Mouse (Mus musculus) stomach, adult 2 months (tissue): ENCODE measurements around the gene Arrdc2. TPM values are rescaled to one million over a fixed set of nuclear protein-coding genes. Genes with fewer than 3 reads are reported as not detected.

Source experiments
- polyA plus RNA-seq: library from polyadenylated mRNA; depleted of rRNA; stranded (reverse); fragments of >200 nt; gene quantifications from 2 replicates; pipeline ENCODE4 v1.2.3, GENCODE M21; 2012; rRNA removed

Arrdc2 gene
- polyA plus RNA-seq, result 34.5 and 41.1 TPM in 2 replicates

DNA sequence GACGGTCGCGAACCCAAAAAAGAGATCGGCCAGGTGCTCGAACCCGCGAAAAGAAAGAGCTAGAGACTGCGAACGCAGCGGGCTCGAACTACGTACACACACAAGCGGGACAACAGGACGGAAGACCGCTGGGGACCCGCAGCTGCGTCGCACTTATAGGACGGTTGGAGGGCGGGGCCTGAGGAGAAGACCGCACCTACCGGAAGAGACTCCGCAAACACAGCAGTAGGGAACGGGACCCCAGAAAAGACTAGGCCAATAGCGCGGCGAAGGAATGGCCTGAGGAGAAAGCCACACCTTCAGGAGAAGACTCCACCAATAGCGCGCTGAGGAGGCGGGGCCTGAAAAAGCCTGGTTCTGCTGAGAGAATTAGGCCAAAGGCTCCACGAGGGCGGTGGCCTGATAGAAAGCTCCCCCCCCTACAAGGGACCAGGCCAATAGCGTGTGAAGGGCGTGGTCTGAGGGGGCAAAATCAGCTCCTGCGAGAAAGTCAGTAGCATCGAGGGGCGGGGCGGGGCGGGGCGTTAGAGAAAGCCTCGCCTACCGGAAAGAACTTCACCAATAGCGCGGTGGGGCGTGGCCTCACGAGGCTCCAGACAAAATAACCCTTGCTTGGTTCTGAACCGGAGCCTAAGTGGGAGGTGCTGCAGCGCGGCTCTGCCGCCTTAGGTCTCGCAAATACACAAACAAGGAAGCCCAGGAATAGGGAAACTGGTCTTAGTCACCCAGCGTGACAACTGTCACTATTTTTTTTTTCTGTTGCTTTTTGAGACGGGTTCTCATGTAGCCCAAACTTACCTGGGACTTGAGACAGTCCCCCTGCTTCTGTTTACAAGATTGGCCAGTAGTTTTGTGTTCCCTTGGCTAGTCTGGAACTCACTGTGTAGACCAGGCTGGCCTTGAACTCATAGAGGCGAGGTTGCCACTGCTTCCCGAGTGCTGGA, at the start of gene Arrdc2:
Arrdc2 (minus strand) TSS at position 313 of the 944 bp plus-strand sequence.

GRCm38 (mm10) chr8:70873364-70873985, 34.0 kb upstream of the Arrdc2 start, which contains the start of gene Ccdc124:
Gene Ccdc124 (minus strand): TSS chr8:70873935.

GRCm38 (mm10) chr8:70862824-70863641, 23.5 kb upstream of the Arrdc2 start, which contains the start of gene Kcnn1:
Gene Kcnn1 (minus strand): TSS chr8:70863258.

DNA sequence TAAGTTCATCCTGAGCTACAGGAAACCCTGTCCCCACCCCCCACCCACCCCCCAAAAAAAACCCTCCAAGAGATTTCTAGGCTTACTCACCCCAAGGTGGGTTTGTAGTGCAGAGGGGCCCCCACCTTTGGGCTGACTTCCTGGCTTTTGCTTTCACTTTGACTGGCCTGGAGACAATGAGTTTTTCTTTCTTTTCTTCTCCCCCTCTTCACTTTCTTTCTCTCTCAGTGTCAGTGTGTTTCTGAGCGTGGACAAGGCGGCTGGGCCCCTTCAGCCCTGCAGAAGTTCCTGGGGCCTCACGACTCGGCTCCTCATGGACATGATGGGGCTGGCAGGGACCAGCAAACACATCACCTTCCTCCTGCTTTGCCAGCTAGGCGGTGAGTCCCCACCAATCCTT, 31.3 kb downstream of the Arrdc2 start, which contains the start of gene Il12rb1:
Il12rb1 (plus strand) TSS at position 211 of the 400 bp plus-strand sequence.

DNA sequence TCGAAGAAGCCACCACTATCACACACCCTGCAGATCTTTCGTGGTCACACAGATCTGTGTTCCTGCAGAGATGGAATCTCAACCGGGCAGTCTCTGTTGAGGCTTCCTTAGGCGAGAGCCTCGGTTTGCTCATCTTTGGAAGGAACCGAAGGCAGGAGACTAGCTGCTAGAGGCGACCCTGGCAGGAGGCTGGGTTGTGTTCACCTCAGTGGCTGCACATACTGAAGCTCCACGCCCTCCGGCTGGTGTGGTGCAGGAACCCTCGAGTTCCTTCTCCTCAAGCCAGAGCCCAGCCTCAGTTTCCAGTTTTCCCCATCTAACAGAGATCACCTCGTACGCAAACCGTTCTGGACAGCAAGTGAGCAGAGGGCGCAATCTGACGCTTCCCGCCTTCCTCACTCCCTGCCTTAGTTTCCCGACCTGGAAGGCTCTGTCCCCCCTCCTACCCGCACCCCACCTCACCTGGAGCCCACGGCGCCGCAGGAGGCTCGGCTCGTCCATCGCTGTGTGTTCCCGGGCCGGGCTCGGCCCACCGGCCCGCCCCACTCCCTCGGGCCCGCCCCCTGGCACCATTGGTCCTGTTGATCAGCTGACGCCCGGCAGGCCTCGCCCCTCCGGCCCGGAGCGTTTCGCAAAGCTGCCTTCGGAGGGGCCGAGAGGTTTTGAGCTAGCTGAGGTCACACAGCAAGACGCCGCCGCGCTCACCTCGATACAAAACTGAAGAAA, 34.9 kb downstream of the Arrdc2 start, which contains the start of gene Mast3:
Mast3 (minus strand) TSS at position 574 of the 726 bp plus-strand sequence.

Other genes with a start within 250 kb of the Arrdc2 start
- gene Isyna1, start 245.3 kb downstream of the Arrdc2 start, polyA plus RNA-seq, result 48.7 and 85.8 TPM in 2 replicates
- gene Ssbp4, start 230.8 kb downstream of the Arrdc2 start, polyA plus RNA-seq, result 157 and 297 TPM in 2 replicates
- gene Lrrc25, start 223.6 kb downstream of the Arrdc2 start, polyA plus RNA-seq, result 2.1 and 5.5 TPM in 2 replicates
- gene Gdf15, start 207.3 kb downstream of the Arrdc2 start, polyA plus RNA-seq, result 1.5 and 4.3 TPM in 2 replicates
- 6.0 and 8.1 TPM in 2 replicates for gene Pgpep1, start 179.3 kb downstream of the Arrdc2 start, polyA plus RNA-seq
- 43.4 and 55.5 TPM in 2 replicates for gene Lsm4, start 166.5 kb downstream of the Arrdc2 start, polyA plus RNA-seq
- gene Jund, start 140.8 kb downstream of the Arrdc2 start, polyA plus RNA-seq, result 305 and 826 TPM in 2 replicates
- 0.01 and 0.06 TPM in 2 replicates for gene Iqcn, start 136.3 kb downstream of the Arrdc2 start, polyA plus RNA-seq
- gene Gm3336, start 121.2 kb downstream of the Arrdc2 start, polyA plus RNA-seq, result 78.8 and 98.8 TPM in 2 replicates
- 4.4 and 8.1 TPM in 2 replicates for gene Pde4c, start 116.0 kb downstream of the Arrdc2 start, polyA plus RNA-seq
- gene Rab3a, start 85.0 kb downstream of the Arrdc2 start, polyA plus RNA-seq, result 26.6 and 31.2 TPM in 2 replicates
- gene Mpv17l2, start 78.8 kb downstream of the Arrdc2 start, polyA plus RNA-seq, result 90.0 and 283 TPM in 2 replicates
- 152 and 224 TPM in 2 replicates for gene Pik3r2, start 63.0 kb downstream of the Arrdc2 start, polyA plus RNA-seq
- 40.6 and 40.8 TPM in 2 replicates for gene Mast3, start 34.7 kb downstream of the Arrdc2 start, polyA plus RNA-seq
- gene Il12rb1, start 31.3 kb downstream of the Arrdc2 start, polyA plus RNA-seq, result 0.27 and 0.49 TPM in 2 replicates
- 2.6 and 3.1 TPM in 2 replicates for gene Kcnn1, start 23.5 kb upstream of the Arrdc2 start, polyA plus RNA-seq
- 38.7 and 55.7 TPM in 2 replicates for gene Ccdc124, start 34.2 kb upstream of the Arrdc2 start, polyA plus RNA-seq
- gene Slc5a5, start 53.0 kb upstream of the Arrdc2 start, polyA plus RNA-seq, result 165 and 247 TPM in 2 replicates
- gene Rpl18a, start 57.7 kb upstream of the Arrdc2 start, polyA plus RNA-seq, result 3,410 and 3,519 TPM in 2 replicates
- 19.5 and 26.4 TPM in 2 replicates for gene Map1s, start 66.2 kb upstream of the Arrdc2 start, polyA plus RNA-seq